Mouse (Mus musculus): ENCODE data around the gene Ptprh.

Ptprh gene

DNA sequence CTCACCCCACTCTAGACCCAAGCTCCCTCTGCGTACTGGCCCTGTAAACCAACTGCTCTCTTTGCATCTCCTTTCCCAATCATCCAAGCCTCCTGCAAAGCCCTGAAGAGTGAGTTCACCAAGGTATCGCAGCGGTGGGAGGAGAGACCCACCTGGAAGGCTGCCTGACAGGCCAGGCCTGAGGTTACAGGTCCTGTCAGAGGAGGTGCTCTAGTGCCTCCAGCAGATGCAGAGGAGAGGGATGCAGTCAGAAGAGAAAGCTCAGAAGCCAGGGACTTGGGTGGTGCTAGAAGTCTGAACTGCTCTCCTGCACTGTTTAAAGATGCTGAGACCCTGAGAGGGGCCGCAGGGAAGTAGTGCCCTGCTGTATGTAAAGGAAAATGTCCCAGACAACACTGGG lies 104.8 kb downstream of the Ptprh start:
- no peak for DNase-seq
